Mouse (Mus musculus): ENCODE results near the gene Lbh.

GRCm38 (mm10) chr17:72890398-72890898 lies 27.7 kb upstream of the Lbh start:
- TF ChIP-seq CTCF (IDR thresholded peaks at IDR 0.05; ENCODE audit: low read depth) = no peak
- no peak for TF ChIP-seq EP300 (IDR thresholded peaks at IDR 0.05; ENCODE audit: low read depth)
